Mouse (Mus musculus) erythroblast, embryonic 14.5 days (primary cell): ENCODE results near the gene Dlx4.

Experiments
- GATA1 ChIP-seq: IDR thresholded peaks from 2 replicates; pipeline ENCODE4 v1.6.1; 2012; ENCODE audit warnings: low read length, inconsistent platforms, mixed read lengths
- TAL1 ChIP-seq: IDR thresholded peaks from 3 replicates; pipeline ENCODE4 v1.6.1; 2012; ENCODE audit warnings: low read length, inconsistent platforms, mixed read lengths

GRCm38 (mm10) chr11:95144946-95145483 lies 1.0 kb downstream of the Dlx4 start:
- TF ChIP-seq TAL1, result no peak
- TF ChIP-seq GATA1, result no peak
